Mouse (Mus musculus): ENCODE data around the gene Lrmp. TPM values are rescaled to one million over a fixed set of nuclear protein-coding genes. Genes with fewer than 3 reads are reported as not detected.
A peak's percentile ranks its signal among the peaks of the same experiment; 100 is the strongest.
"Not testable (repeated sequence)": the region's sequence is repeated elsewhere in the genome, so short reads cannot be mapped to it uniquely, and the experiment has no call there.

Gene Lrmp
- polyA plus RNA-seq, 1 experiment from 2014 or later: 3.5 TPM

DNA sequence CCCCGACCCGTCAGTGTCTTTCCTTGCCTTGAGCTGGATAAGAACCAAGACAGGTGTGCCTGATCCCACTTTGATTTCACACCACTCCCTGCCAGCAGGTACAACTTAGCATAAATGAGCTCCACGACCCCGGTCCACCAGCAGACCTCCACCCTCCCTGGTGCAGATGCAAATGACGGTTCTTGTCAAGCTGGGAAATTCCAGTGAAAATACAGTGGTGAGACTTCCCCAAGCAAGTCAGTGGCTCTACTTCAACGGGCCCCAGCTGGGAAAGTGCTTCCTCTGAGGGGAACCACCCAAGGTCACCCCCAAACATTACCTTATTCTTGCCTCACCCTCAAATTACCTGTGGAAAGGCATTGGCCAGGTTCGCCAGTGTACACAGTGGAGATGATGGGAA is 23.5 kb upstream of the Lrmp start:
- Histone ChIP-seq H3K9me3 (ENCODE audit: control insufficient read depth, low read length) (no peaks in the 10 kb centered on the region), H3K36me3 (ENCODE audit: control insufficient read depth, insufficient read depth, low read length) (no peaks in the 10 kb centered on the region), H3K4me3 (ENCODE audit: low read depth, low read length) (no peak overlapping the region), H3K9ac (ENCODE audit: low read length) (no peak overlapping the region), H3K4me2 (ENCODE audit: low read depth) (no peak overlapping the region), H3K4me1 (ENCODE audit: control insufficient read depth, insufficient read depth, low read length) (no peaks in the 10 kb centered on the region), H3K27ac (ENCODE audit: low read depth, low read length) (no peak overlapping the region), H3K27me3 (ENCODE audit: control insufficient read depth, insufficient read depth, low read length) (no peaks in the 10 kb centered on the region)
- no peak for DNase-seq (ENCODE audit: low spot score)
- 82% methylated on average over 7 of the region's 7 CpGs for WGBS
- no peak for ATAC-seq (ENCODE audit: insufficient read depth, low FRiP score, low TSS enrichment)

- H3K4me1 ChIP-seq (ENCODE audit: control insufficient read depth, insufficient read depth, low read length); H3K9ac ChIP-seq (ENCODE audit: low read length); H3K36me3 ChIP-seq (ENCODE audit: control insufficient read depth, insufficient read depth, low read length); DNase-seq (ENCODE audit: low spot score); H3K9me3 ChIP-seq (ENCODE audit: control insufficient read depth, low read length); H3K27me3 ChIP-seq (ENCODE audit: control insufficient read depth, insufficient read depth, low read length); H3K27ac ChIP-seq (ENCODE audit: low read depth, low read length); H3K4me2 ChIP-seq (ENCODE audit: low read depth); H3K4me3 ChIP-seq (ENCODE audit: low read depth, low read length); ATAC-seq (ENCODE audit: insufficient read depth, low FRiP score, low TSS enrichment): not testable (repeated sequence)
- 64% methylated on average over 7 of the region's 7 CpGs for WGBS
These were observed 22.3 kb upstream of the Lrmp start for GRCm38 (mm10) chr6:145093038-145093622.

- no peak overlapping the region for H3K4me3 ChIP-seq (ENCODE audit: low read depth, low read length)
- H3K27ac ChIP-seq (ENCODE audit: low read depth, low read length): no peak overlapping the region
- no peak overlapping the region for H3K4me2 ChIP-seq (ENCODE audit: low read depth)
- H3K36me3 ChIP-seq (ENCODE audit: control insufficient read depth, insufficient read depth, low read length): no peaks in the 10 kb centered on the region
- WGBS: 81% methylated on average over 4 of the region's 4 CpGs
- DNase-seq (ENCODE audit: low spot score) (no peak), ATAC-seq (ENCODE audit: insufficient read depth, low FRiP score, low TSS enrichment) (no peak)
- no peaks in the 10 kb centered on the region for H3K4me1 ChIP-seq (ENCODE audit: control insufficient read depth, insufficient read depth, low read length)
- H3K9me3 ChIP-seq (ENCODE audit: control insufficient read depth, low read length): no peaks in the 10 kb centered on the region
- no peaks in the 10 kb centered on the region for H3K27me3 ChIP-seq (ENCODE audit: control insufficient read depth, insufficient read depth, low read length)
- no peak overlapping the region for H3K9ac ChIP-seq (ENCODE audit: low read length)
These were observed 21.0 kb upstream of the Lrmp start for GRCm38 (mm10) chr6:145094431-145094830.

DNA sequence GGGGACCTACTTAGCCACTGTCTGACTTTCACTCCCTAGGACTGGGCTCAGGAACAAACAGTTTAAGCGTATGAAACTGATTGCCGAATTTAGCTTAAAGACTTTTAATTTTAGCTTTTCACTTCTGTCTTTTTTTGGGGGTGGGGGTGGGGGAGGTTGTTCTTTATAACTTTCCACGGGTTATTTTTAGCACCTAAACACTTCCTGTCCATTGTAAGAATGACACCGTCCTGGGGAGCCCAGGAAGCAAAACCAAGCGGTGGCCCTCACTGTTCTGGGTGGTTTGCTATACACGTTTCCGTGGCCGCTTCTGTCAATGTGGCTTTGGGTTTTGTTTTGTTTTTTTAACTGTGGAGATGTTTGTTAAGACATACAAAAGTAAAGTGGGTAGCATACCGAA is 14.5 kb upstream of the Lrmp start:
- WGBS: 76% methylated on average over 9 of the region's 9 CpGs

DNA sequence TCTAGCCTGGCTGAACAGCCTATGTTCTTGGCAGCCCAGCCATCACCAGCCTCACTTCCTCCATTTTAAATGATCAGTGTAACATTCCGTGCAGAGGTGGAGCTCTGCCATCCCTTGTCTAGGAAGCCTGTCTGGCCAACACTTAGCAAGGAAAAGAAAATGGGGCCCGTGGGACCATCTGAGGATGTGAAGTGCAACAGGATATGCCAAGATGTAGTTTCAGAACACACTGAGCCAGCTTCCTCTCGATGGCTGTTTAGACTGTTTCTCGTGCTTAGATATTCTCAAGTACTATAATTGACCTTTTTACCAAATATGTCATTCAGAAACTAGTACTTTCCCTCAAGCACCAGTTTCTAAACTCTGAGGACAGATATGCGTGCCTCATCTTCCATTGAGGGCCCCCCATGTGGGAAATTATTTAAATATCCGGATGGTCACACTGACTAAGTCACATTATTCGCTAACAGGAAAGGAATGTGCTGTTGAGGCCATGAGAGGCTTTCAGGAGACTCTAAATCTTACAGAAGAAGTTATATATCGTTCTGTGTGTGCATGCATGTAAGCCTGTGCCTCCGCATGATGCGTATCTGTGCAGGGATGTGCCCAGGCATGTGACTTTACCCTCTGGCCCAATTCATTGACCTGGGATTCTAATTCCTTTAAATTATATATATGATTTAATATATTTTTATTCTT is 11.1 kb upstream of the Lrmp start:
- Histone ChIP-seq H3K36me3 (ENCODE audit: control insufficient read depth, insufficient read depth, low read length) (no peaks in the 10 kb centered on the region), H3K9ac (ENCODE audit: low read length) (no peak overlapping the region), H3K27ac (ENCODE audit: low read depth, low read length) (no peak overlapping the region), H3K4me2 (ENCODE audit: low read depth) (no peak overlapping the region), H3K4me1 (ENCODE audit: control insufficient read depth, insufficient read depth, low read length) (no peaks in the 10 kb centered on the region), H3K27me3 (ENCODE audit: control insufficient read depth, insufficient read depth, low read length) (no peaks in the 10 kb centered on the region), H3K4me3 (ENCODE audit: low read depth, low read length) (no peak overlapping the region), H3K9me3 (ENCODE audit: control insufficient read depth, low read length) (no peaks in the 10 kb centered on the region)
- ATAC-seq (ENCODE audit: insufficient read depth, low FRiP score, low TSS enrichment) (no peak), DNase-seq (ENCODE audit: low spot score) (peak; percentile 33)
- 79% methylated on average over 10 of the region's 10 CpGs for WGBS

More for the DNA sequence above, 14.5 kb upstream of the Lrmp start:
- H3K36me3 ChIP-seq (ENCODE audit: control insufficient read depth, insufficient read depth, low read length): no peaks in the 10 kb centered on the region
- ATAC-seq (ENCODE audit: insufficient read depth, low FRiP score, low TSS enrichment) (no peak), DNase-seq (ENCODE audit: low spot score) (no peak)
- H3K27ac ChIP-seq (ENCODE audit: low read depth, low read length): no peak overlapping the region
- H3K9me3 ChIP-seq (ENCODE audit: control insufficient read depth, low read length): no peaks in the 10 kb centered on the region
- no peak overlapping the region for H3K4me3 ChIP-seq (ENCODE audit: low read depth, low read length)
- no peaks in the 10 kb centered on the region for H3K27me3 ChIP-seq (ENCODE audit: control insufficient read depth, insufficient read depth, low read length)
- no peaks in the 10 kb centered on the region for H3K4me1 ChIP-seq (ENCODE audit: control insufficient read depth, insufficient read depth, low read length)
- H3K9ac ChIP-seq (ENCODE audit: low read length): no peak overlapping the region
- no peak overlapping the region for H3K4me2 ChIP-seq (ENCODE audit: low read depth)

- H3K27ac ChIP-seq (ENCODE audit: low read depth, low read length): no peak overlapping the region
- no peak overlapping the region for H3K4me3 ChIP-seq (ENCODE audit: low read depth, low read length)
- H3K9ac ChIP-seq (ENCODE audit: low read length): no peak overlapping the region
- WGBS: 92% methylated on average over 10 of the region's 10 CpGs
- no peaks in the 10 kb centered on the region for H3K9me3 ChIP-seq (ENCODE audit: control insufficient read depth, low read length)
- H3K27me3 ChIP-seq (ENCODE audit: control insufficient read depth, insufficient read depth, low read length): no peaks in the 10 kb centered on the region
- no peak overlapping the region for H3K4me2 ChIP-seq (ENCODE audit: low read depth)
- ATAC-seq (ENCODE audit: insufficient read depth, low FRiP score, low TSS enrichment) (no peak), DNase-seq (ENCODE audit: low spot score) (no peak)
- H3K36me3 ChIP-seq (ENCODE audit: control insufficient read depth, insufficient read depth, low read length): no peaks in the 10 kb centered on the region
- no peaks in the 10 kb centered on the region for H3K4me1 ChIP-seq (ENCODE audit: control insufficient read depth, insufficient read depth, low read length)
These were observed 10.0 kb upstream of the Lrmp start for GRCm38 (mm10) chr6:145105439-145105838.

DNA sequence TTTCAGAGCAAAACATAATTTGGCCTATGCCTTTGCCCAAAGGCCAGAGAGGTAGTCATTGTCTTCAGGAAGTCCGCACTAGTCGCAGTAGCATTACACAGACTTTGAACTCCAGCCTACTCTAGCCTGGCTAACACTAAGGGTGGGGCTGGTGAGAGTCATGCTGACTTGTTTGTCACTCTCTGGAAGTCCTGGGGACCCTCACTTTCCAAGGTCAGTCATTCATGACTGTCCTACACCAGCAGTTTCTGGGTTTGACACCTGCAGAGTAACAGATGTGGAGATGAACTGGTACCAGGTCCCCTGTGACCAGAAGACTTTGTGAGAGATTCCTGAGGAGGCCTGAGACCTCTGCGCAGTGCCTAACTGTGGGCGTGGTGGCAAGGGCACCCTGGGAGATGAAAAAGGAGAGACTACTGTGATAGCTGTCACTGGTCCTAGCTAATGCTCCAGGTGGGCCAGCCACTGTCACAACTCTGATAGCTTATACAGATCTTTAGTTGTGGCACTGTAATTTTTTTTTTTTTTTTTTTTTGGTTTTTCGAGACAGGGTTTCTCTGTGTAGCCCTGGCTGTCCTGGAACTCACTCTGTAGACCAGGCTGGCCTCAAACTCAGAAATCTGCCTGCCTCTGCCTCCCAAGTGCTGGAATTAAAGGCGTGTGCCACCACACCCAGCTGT is 9.2 kb upstream of the Lrmp start:
- ATAC-seq (ENCODE audit: insufficient read depth, low FRiP score, low TSS enrichment) (no peak), DNase-seq (ENCODE audit: low spot score) (no peak)
- 91% methylated on average over 5 of the region's 6 CpGs for WGBS

GRCm38 (mm10) chr6:145110786-145111185 is 4.7 kb upstream of the Lrmp start:
- 78% methylated on average over 4 of the region's 4 CpGs for WGBS
- DNase-seq (ENCODE audit: low spot score) (no peak), ATAC-seq (ENCODE audit: insufficient read depth, low FRiP score, low TSS enrichment) (no peak)
- H3K27ac ChIP-seq (ENCODE audit: low read depth, low read length): no peak overlapping the region
- no peak overlapping the region for H3K4me3 ChIP-seq (ENCODE audit: low read depth, low read length)
- H3K27me3 ChIP-seq (ENCODE audit: control insufficient read depth, insufficient read depth, low read length): no peaks in the 10 kb centered on the region
- no peak overlapping the region for H3K4me2 ChIP-seq (ENCODE audit: low read depth)
- H3K36me3 ChIP-seq (ENCODE audit: control insufficient read depth, insufficient read depth, low read length): no peaks in the 10 kb centered on the region
- no peaks in the 10 kb centered on the region for H3K9me3 ChIP-seq (ENCODE audit: control insufficient read depth, low read length)
- no peaks in the 10 kb centered on the region for H3K4me1 ChIP-seq (ENCODE audit: control insufficient read depth, insufficient read depth, low read length)
- H3K9ac ChIP-seq (ENCODE audit: low read length): no peak overlapping the region

More for the DNA sequence above, 9.2 kb upstream of the Lrmp start:
- H3K4me2 ChIP-seq (ENCODE audit: low read depth): no peak overlapping the region
- no peaks in the 10 kb centered on the region for H3K9me3 ChIP-seq (ENCODE audit: control insufficient read depth, low read length)
- no peaks in the 10 kb centered on the region for H3K4me1 ChIP-seq (ENCODE audit: control insufficient read depth, insufficient read depth, low read length)
- H3K9ac ChIP-seq (ENCODE audit: low read length): no peak overlapping the region
- H3K36me3 ChIP-seq (ENCODE audit: control insufficient read depth, insufficient read depth, low read length): no peaks in the 10 kb centered on the region
- H3K27me3 ChIP-seq (ENCODE audit: control insufficient read depth, insufficient read depth, low read length): no peaks in the 10 kb centered on the region
- H3K27ac ChIP-seq (ENCODE audit: low read depth, low read length): no peak overlapping the region
- H3K4me3 ChIP-seq (ENCODE audit: low read depth, low read length): no peak overlapping the region

GRCm38 (mm10) chr6:145112865-145113264 is 2.6 kb upstream of the Lrmp start:
- H3K27ac ChIP-seq (ENCODE audit: low read depth, low read length): no peak overlapping the region
- peaks cover 5% of the 10 kb centered on the region; the same call in 1 of the 2 replicates for H3K4me1 ChIP-seq (ENCODE audit: control insufficient read depth, insufficient read depth, low read length)
- DNase-seq (ENCODE audit: low spot score): no peak
- no peak for ATAC-seq (ENCODE audit: insufficient read depth, low FRiP score, low TSS enrichment)
- no peaks in the 10 kb centered on the region for H3K36me3 ChIP-seq (ENCODE audit: control insufficient read depth, insufficient read depth, low read length)
- no peak overlapping the region for H3K4me2 ChIP-seq (ENCODE audit: low read depth)
- H3K9ac ChIP-seq (ENCODE audit: low read length): no peak overlapping the region
- WGBS: 58% methylated on average over 6 of the region's 6 CpGs
- no peak overlapping the region for H3K4me3 ChIP-seq (ENCODE audit: low read depth, low read length)
- H3K9me3 ChIP-seq (ENCODE audit: control insufficient read depth, low read length): no peaks in the 10 kb centered on the region
- no peaks in the 10 kb centered on the region for H3K27me3 ChIP-seq (ENCODE audit: control insufficient read depth, insufficient read depth, low read length)

Measured in neural tube, embryonic 11.5 days (tissue).